Mouse (Mus musculus) midbrain, embryonic 15.5 days (tissue): ENCODE results near the gene Nup85. TPM values are rescaled to one million over a fixed set of nuclear protein-coding genes. Genes with fewer than 3 reads are reported as not detected.

Source experiments
- ATAC-seq: fragments of 200-750 bp; cut with Nextera tagmentation; replicated peaks from 2 replicates; pipeline ENCODE4 v1.8.0; 2017; ENCODE audit warnings: moderate TSS enrichment
- H3K27ac ChIP-seq: fragments of 300-500 bp; sonication (generic); 2 replicates; pipeline ENCODE4 v1.5.1; 2015; ENCODE audit warnings: mild to moderate bottlenecking, inconsistent platforms
- H3K27me3 ChIP-seq: fragments of 300-500 bp; sonication (generic); replicated peaks from 2 replicates; pipeline ENCODE4 v1.6.1; 2015; ENCODE audit warnings: inconsistent platforms
- H3K36me3 ChIP-seq: fragments of 300-500 bp; sonication (generic); replicated peaks from 2 replicates; pipeline ENCODE4 v1.6.1; 2015; ENCODE audit warnings: inconsistent platforms
- H3K4me1 ChIP-seq: fragments of 300-500 bp; sonication (generic); 2 replicates; pipeline ENCODE4 v1.6.1; 2015; ENCODE audit warnings: inconsistent platforms
- H3K4me2 ChIP-seq: fragments of 300-500 bp; sonication (generic); 2 replicates; pipeline ENCODE4 v1.6.1; 2015; ENCODE audit warnings: inconsistent platforms, mild to moderate bottlenecking, moderate library complexity
- H3K4me3 ChIP-seq: fragments of 300-500 bp; sonication (generic); 2 replicates; pipeline ENCODE4 v1.5.1; 2015; ENCODE audit warnings: mild to moderate bottlenecking, inconsistent platforms
- H3K9ac ChIP-seq: fragments of 300-500 bp; sonication (generic); 2 replicates; pipeline ENCODE4 v1.6.1; 2015; ENCODE audit warnings: mild to moderate bottlenecking, inconsistent platforms
- H3K9me3 ChIP-seq: fragments of 300-500 bp; sonication (generic); 2 replicates; pipeline ENCODE4 v1.6.1; 2016; ENCODE audit warnings: inconsistent platforms
- WGBS: fragments of 180-500 bp; shearing (Covaris S2); methylation state at CpG from one replicate; pipeline ENCODE4 v1.1.7; 2015; ENCODE audit warnings: mixed read lengths; 5-methylcytosine and 5-hydroxymethylcytosine counted together
- polyA plus RNA-seq: library from polyadenylated mRNA; unstranded; fragments of >200 nt; fragmentation: Nextera tagmentation; extraction: Ambion mirVana; gene quantifications from 2 replicates; pipeline ENCODE4 v1.2.1, GENCODE M21; 2015

Nup85 gene
- polyA plus RNA-seq, 1 experiment from 2014 or later: 118 TPM

DNA sequence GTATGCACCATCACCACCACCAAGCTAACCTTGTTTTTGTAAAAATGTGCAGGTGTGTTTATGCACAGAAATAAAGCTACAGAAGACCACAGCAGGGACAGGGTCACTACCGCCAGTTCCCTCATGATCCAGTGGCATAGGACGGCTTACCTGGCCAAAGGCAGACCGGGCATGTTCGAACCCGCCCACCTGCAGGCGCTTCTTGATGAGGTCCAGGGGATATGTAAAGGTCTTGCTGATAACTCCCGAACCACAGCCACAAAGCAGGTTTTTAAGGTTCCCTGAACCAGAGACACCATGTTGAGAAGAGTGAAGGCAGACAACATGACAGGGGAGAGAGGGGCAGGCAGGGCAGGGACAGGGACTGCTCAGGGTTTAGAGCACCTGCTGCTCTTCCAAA lies 52.1 kb downstream of the Nup85 start:
- Histone ChIP-seq H3K9me3 (no peaks in the 10 kb centered on the region), H3K27ac (no peak overlapping the region), H3K27me3 (peaks cover 17% of the 10 kb centered on the region; the same call in 1 of the 2 replicates), H3K36me3 (peaks cover 27% of the 10 kb centered on the region; the same call in 1 of the 2 replicates), H3K4me1 (peaks cover 17% of the 10 kb centered on the region), H3K4me3 (no peak overlapping the region), H3K9ac (no peak overlapping the region), H3K4me2 (no peak overlapping the region)
- ATAC-seq: no peak
- WGBS: 92% methylated on average over 7 of the region's 7 CpGs

DNA sequence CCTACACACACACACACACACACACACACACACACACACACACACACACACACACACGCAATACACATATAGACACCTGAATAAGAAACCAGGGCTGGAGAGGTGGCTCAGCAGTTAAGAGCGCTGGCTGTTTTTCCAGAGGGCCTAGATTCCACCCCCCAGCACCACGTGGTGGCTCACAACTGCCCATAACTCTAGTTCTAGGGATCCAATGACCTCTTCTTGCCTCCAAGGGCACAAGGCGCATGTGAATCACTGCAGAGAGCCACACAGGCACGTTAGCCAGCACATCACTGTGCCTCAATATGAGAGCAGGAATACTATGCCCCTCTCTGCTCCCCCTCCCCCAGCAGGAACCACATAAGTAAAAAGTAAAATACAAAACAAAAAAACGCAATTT lies 52.7 kb downstream of the Nup85 start:
- 88% methylated on average over 6 of the region's 6 CpGs for whole genome bisulfite sequencing
- Histone ChIP-seq H3K4me3 (no peak overlapping the region), H3K9ac (no peak overlapping the region), H3K27ac (no peak overlapping the region), H3K9me3 (no peaks in the 10 kb centered on the region), H3K36me3 (peaks cover 28% of the 10 kb centered on the region; the same call in 1 of the 2 replicates), H3K4me1 (peaks cover 14% of the 10 kb centered on the region), H3K27me3 (peaks cover 17% of the 10 kb centered on the region; the same call in 1 of the 2 replicates), H3K4me2 (no peak overlapping the region)
- ATAC-seq: no peak

DNA sequence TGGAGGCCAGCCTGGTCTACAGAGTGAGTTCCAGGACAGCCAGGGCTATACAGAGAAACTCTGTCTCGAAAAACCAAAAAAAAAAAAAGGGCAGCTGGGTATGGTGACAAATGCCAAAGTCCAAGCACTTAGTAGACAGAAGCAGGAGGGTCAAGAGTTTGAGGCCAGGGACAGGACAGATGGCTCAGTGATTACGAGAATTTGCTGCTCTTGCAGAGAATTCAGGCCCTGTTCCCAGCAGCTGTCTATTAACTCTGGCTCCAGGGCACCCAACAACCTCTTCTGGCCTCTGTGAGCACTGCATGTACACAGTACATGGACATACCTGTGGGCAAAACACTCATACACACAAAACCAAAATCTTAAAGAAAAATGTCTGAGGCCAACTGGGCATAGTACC lies 53.8 kb downstream of the Nup85 start:
- H3K4me3 ChIP-seq: no peak overlapping the region
- H3K36me3 ChIP-seq: peaks cover 37% of the 10 kb centered on the region
- peaks cover 17% of the 10 kb centered on the region; the same call in 1 of the 2 replicates for H3K27me3 ChIP-seq
- no peak overlapping the region for H3K4me2 ChIP-seq
- peaks cover 6% of the 10 kb centered on the region; the same call in 1 of the 2 replicates for H3K4me1 ChIP-seq
- 88% methylated on average over 2 of the region's 2 CpGs for WGBS
- H3K9ac ChIP-seq: no peak overlapping the region
- H3K27ac ChIP-seq: no peak overlapping the region
- H3K9me3 ChIP-seq: no peaks in the 10 kb centered on the region
- no peak for ATAC-seq

DNA sequence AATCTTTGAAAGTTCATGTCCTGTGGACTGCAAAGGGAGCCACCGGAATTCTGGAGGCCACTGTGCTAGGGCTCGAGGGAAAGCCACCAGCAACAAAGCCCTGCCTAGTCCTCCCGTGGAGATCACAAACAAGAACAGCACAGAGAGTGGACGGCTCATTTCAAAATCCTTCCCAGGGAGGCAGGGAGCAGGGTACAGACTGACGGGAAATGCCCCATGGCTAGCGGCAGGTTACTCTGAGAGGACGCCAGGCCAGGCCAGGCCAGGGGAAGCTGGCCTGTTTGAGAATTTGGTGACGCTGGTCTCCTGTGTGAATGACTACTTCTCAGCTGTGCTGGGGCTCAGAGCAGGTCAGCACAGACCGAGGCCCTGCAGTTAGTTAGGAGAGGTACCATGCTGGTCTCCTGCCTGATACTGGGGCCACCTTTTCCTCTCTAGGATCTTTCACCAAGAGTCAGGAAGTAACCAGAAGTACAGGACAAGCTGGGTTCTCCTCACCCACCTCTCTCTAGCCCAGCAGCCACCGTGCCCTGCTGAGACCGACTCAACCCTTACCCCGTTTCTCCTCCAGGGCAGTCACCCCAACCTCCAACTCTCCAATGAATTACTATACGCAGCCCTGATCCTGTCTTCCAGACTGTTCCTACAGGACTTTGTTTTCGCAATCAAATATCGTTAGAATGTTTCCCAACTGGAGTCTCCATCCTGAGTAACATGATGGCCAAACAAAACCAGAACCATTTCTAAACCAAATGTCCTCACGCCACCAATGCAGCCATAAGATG lies 54.7 kb downstream of the Nup85 start:
- 0 out of 2 replicates have a peak, but pooled peaks cover 11% of the 10 kb centered on the region for H3K27me3 ChIP-seq
- ATAC-seq: no peak
- 87% methylated on average over 16 of the region's 16 CpGs for WGBS
- H3K9me3 ChIP-seq: no peaks in the 10 kb centered on the region
- H3K27ac ChIP-seq: no peak overlapping the region
- no peak overlapping the region for H3K9ac ChIP-seq
- H3K36me3 ChIP-seq: peaks cover 40% of the 10 kb centered on the region
- H3K4me3 ChIP-seq: no peak overlapping the region
- H3K4me2 ChIP-seq: no peak overlapping the region
- H3K4me1 ChIP-seq: no peaks in the 10 kb centered on the region

DNA sequence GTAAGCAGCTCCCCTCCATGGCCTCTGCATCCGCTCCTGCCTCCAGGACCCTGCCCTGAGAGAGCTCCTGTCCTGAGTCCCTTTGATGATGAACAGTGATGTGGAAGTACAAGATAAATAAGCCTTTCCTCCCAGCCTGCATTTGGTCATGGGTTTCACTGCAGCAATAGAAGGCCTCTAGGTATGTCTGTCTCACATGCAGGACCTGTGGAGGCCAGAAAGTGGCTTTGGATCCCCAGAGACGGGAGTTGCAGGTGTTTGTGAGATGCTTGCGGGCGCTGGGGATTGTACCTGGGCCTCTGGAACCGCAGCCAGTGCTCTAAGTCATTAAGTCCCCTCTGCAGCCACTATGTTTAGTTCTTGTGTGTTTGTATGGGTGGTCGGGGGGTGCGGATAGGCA lies 55.7 kb downstream of the Nup85 start:
- Histone ChIP-seq H3K4me3 (no peak overlapping the region), H3K36me3 (peaks cover 40% of the 10 kb centered on the region), H3K9me3 (no peaks in the 10 kb centered on the region), H3K4me1 (no peaks in the 10 kb centered on the region), H3K27me3 (0 out of 2 replicates have a peak, but pooled peaks cover 3% of the 10 kb centered on the region), H3K9ac (no peak overlapping the region), H3K4me2 (no peak overlapping the region), H3K27ac (no peak overlapping the region)
- 97% methylated on average over 7 of the region's 7 CpGs for WGBS
- no peak for ATAC-seq

DNA sequence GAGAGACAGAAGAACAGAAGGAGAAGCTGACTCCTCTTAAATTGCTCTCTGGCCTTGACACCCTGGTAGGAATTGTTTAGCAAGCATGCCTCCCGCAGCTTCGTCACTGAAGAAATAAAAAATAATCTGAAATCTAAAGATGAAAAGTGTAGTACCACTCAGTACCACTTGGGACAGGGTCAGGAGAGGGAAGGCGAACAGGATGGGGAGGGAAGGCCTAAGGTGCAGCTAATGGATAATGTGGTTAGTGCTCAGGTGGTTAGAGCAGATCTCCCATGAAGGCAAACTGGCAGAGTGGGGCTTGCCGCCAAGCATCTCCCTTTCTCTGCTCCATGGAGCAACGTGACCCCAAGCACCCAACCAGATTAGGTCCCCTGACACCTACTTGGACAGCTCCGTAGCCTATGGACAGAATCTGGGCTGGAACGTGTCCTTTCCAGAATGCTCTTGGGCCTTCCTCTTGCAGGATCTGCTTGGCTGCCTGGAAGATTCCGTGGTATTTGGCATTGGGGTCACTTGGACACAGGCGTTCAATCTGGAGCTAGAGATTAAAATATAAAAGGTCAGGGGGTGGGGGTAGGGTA lies 59.3 kb downstream of the Nup85 start:
- Histone ChIP-seq H3K4me1 (peaks cover 9% of the 10 kb centered on the region), H3K9me3 (no peaks in the 10 kb centered on the region), H3K9ac (no peak overlapping the region), H3K36me3 (peaks cover 30% of the 10 kb centered on the region), H3K4me3 (no peak overlapping the region), H3K4me2 (no peak overlapping the region), H3K27ac (no peak overlapping the region), H3K27me3 (no peaks in the 10 kb centered on the region)
- no peak for ATAC-seq
- 73% methylated on average over 9 of the region's 9 CpGs for WGBS

DNA sequence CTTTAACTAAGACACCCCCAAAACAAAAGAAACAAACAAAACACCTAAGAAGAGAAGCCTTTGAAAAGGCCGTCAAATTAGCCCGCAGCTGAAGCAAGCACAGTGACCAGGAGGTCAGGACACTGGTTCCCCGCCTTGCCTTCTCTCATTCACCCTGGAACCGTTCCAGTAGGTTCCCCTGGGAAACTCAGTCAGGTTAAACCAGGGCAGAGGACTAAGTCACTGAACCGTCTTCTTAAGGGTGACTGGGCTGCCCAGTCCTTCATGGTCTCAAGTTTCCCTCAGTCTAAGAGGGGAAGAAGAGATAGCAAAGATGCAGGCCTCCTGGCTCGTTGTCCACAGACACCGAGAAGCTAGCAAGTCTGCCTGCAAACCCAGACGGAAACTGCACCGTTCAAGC lies 61.6 kb downstream of the Nup85 start:
- Histone ChIP-seq H3K36me3 (peaks cover 17% of the 10 kb centered on the region; the same call in 1 of the 2 replicates), H3K9me3 (no peaks in the 10 kb centered on the region), H3K4me2 (no peak overlapping the region), H3K27ac (no peak overlapping the region), H3K27me3 (no peaks in the 10 kb centered on the region), H3K9ac (no peak overlapping the region), H3K4me1 (peaks cover 9% of the 10 kb centered on the region), H3K4me3 (no peak overlapping the region)
- WGBS: 84% methylated on average over 9 of the region's 9 CpGs
- no peak for ATAC-seq

DNA sequence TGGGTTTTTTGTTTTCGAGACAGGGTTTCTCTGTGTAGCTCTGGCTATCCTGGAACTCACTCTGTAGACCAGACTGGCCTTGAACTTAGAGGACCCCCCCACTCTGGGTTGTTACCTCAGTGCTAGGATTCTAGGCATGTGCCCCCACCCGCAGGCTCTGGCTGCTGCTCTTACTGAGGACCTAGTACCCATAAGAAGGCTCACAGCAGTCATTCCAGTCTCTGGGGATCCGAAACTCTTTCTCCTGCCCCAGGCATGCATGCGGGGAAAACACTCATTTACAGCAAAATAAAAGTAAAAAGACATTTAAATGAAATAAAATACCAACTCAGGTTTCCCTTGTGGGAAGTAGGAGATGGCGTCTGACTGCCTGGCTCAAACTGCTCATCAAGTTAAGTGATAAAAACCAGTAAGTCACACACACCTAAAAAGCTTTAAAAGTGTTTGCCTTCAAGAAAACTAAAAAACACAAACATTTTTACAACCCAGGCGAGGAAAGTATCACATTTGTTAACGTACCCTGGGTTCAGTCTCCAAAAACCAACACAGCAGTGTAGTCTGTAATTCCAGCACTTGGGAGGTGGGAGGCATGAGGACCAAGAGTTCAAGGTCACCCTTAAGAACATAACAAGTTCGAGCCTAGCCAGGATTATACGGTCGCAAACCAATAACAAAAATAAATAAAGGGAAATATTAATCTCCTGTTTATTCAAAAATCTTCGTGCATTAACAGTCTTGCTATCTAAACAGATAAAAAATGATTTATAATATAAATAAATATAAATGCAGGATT lies 62.8 kb downstream of the Nup85 start:
- no peaks in the 10 kb centered on the region for H3K27me3 ChIP-seq
- 59% methylated on average over 11 of the region's 11 CpGs for WGBS

DNA sequence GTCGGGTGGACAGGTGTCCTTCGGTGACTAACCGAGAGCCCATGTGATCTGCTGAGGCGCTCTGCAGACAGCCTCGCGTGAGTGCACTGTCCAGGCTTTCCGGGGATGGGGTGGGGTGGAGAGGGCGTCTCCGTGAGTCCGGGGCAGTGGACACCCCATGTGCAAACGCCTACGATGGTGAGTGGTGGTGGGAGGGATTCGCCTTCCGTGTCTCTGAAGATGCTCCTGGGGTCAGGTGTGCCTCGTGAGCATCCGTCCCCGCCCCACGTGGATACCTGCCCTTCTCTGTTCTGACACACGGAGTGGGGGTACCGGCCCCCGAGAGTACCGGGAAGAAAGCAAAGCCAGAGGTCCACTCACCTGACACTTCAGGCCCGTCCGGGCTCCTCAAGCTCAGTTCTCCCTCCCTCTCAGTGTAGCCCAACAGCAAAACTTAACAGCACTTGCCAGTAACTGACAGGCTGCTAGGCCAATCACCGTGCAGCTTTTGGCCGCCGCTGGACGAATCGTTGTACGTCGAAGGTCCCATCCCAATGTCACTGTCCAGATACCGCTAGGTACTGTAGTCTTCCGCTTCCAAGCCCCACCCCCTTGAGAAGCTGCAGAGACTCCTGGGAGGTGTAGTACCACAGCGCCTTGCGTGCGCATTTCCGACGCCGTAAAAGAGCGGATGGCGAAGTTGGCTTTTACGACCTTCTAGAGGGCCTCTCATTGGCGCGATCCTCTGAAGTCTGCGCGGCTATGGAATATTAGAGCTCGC lies 63.7 kb downstream of the Nup85 start, which contains the start of gene Slc25a19:
Gene Slc25a19 (minus strand): TSS at position 591 of the 760 bp plus-strand sequence.
- Histone ChIP-seq H3K9ac (peak within 1 kb of the TSS; percentile 61), H3K36me3 (peaks cover 4% of the 10 kb centered on the region; the same call in 1 of the 2 replicates), H3K27me3 (no peaks in the 10 kb centered on the region), H3K4me3 (peak within 1 kb of the TSS; percentile 71), H3K4me1 (peaks cover 9% of the 10 kb centered on the region), H3K4me2 (peak within 1 kb of the TSS; percentile 84), H3K9me3 (no peaks in the 10 kb centered on the region), H3K27ac (peak within 1 kb of the TSS; percentile 63)
- ATAC-seq: peak; percentile 99
- WGBS: under 1% methylated on average over 47 of the region's 47 CpGs

More for the DNA sequence above, 62.8 kb downstream of the Nup85 start:
- H3K9ac ChIP-seq: peak overlapping the region; percentile 61
- no peak for ATAC-seq
- peak overlapping the region; percentile 84 for H3K4me2 ChIP-seq
- H3K4me3 ChIP-seq: peak overlapping the region; percentile 71
- H3K4me1 ChIP-seq: peaks cover 9% of the 10 kb centered on the region
- H3K27ac ChIP-seq: no peak overlapping the region
- no peaks in the 10 kb centered on the region for H3K9me3 ChIP-seq
- H3K36me3 ChIP-seq: peaks cover 12% of the 10 kb centered on the region; the same call in 1 of the 2 replicates

DNA sequence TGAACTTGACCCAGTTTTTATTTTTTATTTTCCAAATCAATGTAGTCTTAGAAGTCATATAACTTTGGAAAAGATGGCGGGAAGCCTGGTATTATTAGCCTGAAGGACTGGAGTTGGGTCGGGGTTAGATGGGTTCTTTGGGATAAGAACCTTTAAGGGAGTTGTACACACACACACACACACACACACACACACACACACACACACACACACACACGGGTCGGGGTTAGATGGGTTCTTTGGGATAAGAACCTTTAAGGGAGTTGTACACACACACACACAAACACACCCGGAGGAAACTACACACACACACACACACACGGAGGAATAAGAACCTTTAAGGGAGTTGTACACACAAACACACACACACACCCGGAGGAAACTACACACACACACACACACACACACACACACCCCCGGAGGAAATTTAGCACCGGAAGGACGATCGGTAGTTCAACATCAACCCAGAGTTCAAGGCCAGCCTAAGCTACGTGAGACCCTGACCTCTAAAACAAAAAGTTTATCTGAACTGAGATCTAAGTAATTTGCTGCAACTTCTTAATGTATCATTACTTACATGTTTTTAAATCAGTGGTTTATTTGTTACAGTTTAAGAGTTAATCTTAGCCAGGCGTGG lies 64.3 kb downstream of the Nup85 start:
- ATAC-seq: peak; percentile 41
- Histone ChIP-seq H3K36me3 (no peaks in the 10 kb centered on the region), H3K4me2 (peak overlapping the region; percentile 84), H3K4me1 (peaks cover 9% of the 10 kb centered on the region), H3K4me3 (peak overlapping the region; percentile 71), H3K9ac (no peak overlapping the region), H3K9me3 (no peaks in the 10 kb centered on the region), H3K27me3 (no peaks in the 10 kb centered on the region), H3K27ac (0 out of 2 replicates have a peak overlapping the region, but pooled peaks have one; percentile 63)
- 50% methylated on average over 13 of the region's 13 CpGs for WGBS
